Mouse (Mus musculus): Measurements from ENCODE around the gene Bri3bp. TPM values are rescaled to one million over a fixed set of nuclear protein-coding genes. Genes with fewer than 3 reads are reported as not detected.
"Not testable (repeated sequence)": the region's sequence is repeated elsewhere in the genome, so short reads cannot be mapped to it uniquely, and the experiment has no call there.

Gene Bri3bp
- polyA plus RNA-seq (2015; fragmentation: Nextera tagmentation; extraction: Ambion mirVana) = 33.6 and 37.6 TPM in 2 replicates

GRCm38 (mm10) chr5:125441234-125442114, at the start of gene Bri3bp:
TSS of gene Bri3bp (plus strand) at chr5:125441568.
- peak within 1 kb of the TSS; percentile 66 for H3K27ac ChIP-seq
- under 1% methylated on average over 79 of the region's 97 CpGs for WGBS

GRCm38 (mm10) chr5:125391609-125392008, 49.8 kb upstream of the Bri3bp start:
- H3K4me3 ChIP-seq = no peak overlapping the region
- H3K4me2 ChIP-seq = no peak overlapping the region
- H3K9me3 ChIP-seq (replicated peaks) = no peaks in the 10 kb centered on the region
- ATAC-seq = no peak
- H3K36me3 ChIP-seq (ENCODE audit: poor library complexity, severe bottlenecking) = 0 out of 2 replicates have a peak, but pooled peaks cover 4% of the 10 kb centered on the region
- H3K4me1 ChIP-seq = peaks cover 41% of the 10 kb centered on the region
- no peaks in the 10 kb centered on the region for H3K27me3 ChIP-seq
- H3K9ac ChIP-seq = no peak overlapping the region
- 90% methylated on average over 5 of the region's 5 CpGs for WGBS
- no peak overlapping the region; the same call in 1 of the 2 replicates for H3K27ac ChIP-seq

More at GRCm38 (mm10) chr5:125441234-125442114, at the start of gene Bri3bp:
- H3K27me3 ChIP-seq = no peaks in the 10 kb centered on the region
- no peaks in the 10 kb centered on the region for H3K9me3 ChIP-seq (replicated peaks)
- H3K36me3 ChIP-seq (ENCODE audit: poor library complexity, severe bottlenecking) = no peaks in the 10 kb centered on the region
- peak within 1 kb of the TSS; percentile 88 for H3K4me3 ChIP-seq
- peak within 1 kb of the TSS; percentile 85 for H3K4me2 ChIP-seq
- ATAC-seq = peak; percentile 92
- peaks cover 22% of the 10 kb centered on the region for H3K4me1 ChIP-seq
- H3K9ac ChIP-seq = peak within 1 kb of the TSS; percentile 86

- H3K4me2 ChIP-seq; H3K27me3 ChIP-seq; H3K4me3 ChIP-seq; ATAC-seq; H3K36me3 ChIP-seq (ENCODE audit: poor library complexity, severe bottlenecking); H3K9me3 ChIP-seq (replicated peaks); H3K9ac ChIP-seq: not testable (repeated sequence)
- Histone ChIP-seq H3K4me1 (peaks cover 41% of the 10 kb centered on the region), H3K27ac (peak overlapping the region; percentile 100)
- WGBS = 100% methylated on average over 4 of the region's 4 CpGs
Observed at GRCm38 (mm10) chr5:125392176-125392575, 49.2 kb upstream of the Bri3bp start.

- peak; percentile 1; the same call in 1 of the 2 replicates for ATAC-seq
- 0 out of 2 replicates have a peak, but pooled peaks cover 4% of the 10 kb centered on the region for H3K36me3 ChIP-seq (ENCODE audit: poor library complexity, severe bottlenecking)
- peaks cover 41% of the 10 kb centered on the region for H3K4me1 ChIP-seq
- 23% methylated on average over 1 of the region's 1 CpGs for WGBS
- H3K9ac ChIP-seq = peak overlapping the region; percentile 45
- H3K4me3 ChIP-seq = peak overlapping the region; percentile 34; the same call in 1 of the 2 replicates
- H3K4me2 ChIP-seq = peak overlapping the region; percentile 67
- no peaks in the 10 kb centered on the region for H3K9me3 ChIP-seq (replicated peaks)
- H3K27ac ChIP-seq = peak overlapping the region; percentile 100
- no peaks in the 10 kb centered on the region for H3K27me3 ChIP-seq
Observed at GRCm38 (mm10) chr5:125392618-125392976, 48.8 kb upstream of the Bri3bp start.

GRCm38 (mm10) chr5:125392977-125393621, 48.3 kb upstream of the Bri3bp start:
- Histone ChIP-seq H3K4me3 (peak overlapping the region; percentile 34), H3K9ac (peak overlapping the region; percentile 66), H3K27me3 (no peaks in the 10 kb centered on the region), H3K4me2 (peak overlapping the region; percentile 67), H3K27ac (peak overlapping the region; percentile 100), H3K4me1 (peaks cover 40% of the 10 kb centered on the region), H3K9me3 (replicated peaks) (no peaks in the 10 kb centered on the region), H3K36me3 (ENCODE audit: poor library complexity, severe bottlenecking) (0 out of 2 replicates have a peak, but pooled peaks cover 4% of the 10 kb centered on the region)
- WGBS = under 1% methylated on average over 20 of the region's 20 CpGs
- peak; percentile 92 for ATAC-seq

- peak; percentile 78 for ATAC-seq
- peak overlapping the region; percentile 100 for H3K27ac ChIP-seq
- 5% methylated on average over 20 of the region's 25 CpGs for WGBS
- H3K4me2 ChIP-seq = peak overlapping the region; percentile 67
- H3K9ac ChIP-seq = peak overlapping the region; percentile 66
- no peaks in the 10 kb centered on the region for H3K27me3 ChIP-seq
- no peaks in the 10 kb centered on the region for H3K9me3 ChIP-seq (replicated peaks)
- no peaks in the 10 kb centered on the region for H3K36me3 ChIP-seq (ENCODE audit: poor library complexity, severe bottlenecking)
- H3K4me3 ChIP-seq = peak overlapping the region; percentile 34
- H3K4me1 ChIP-seq = peaks cover 34% of the 10 kb centered on the region
Observed at GRCm38 (mm10) chr5:125393622-125394603, 47.5 kb upstream of the Bri3bp start.

GRCm38 (mm10) chr5:125395008-125395407, 46.4 kb upstream of the Bri3bp start:
- WGBS = 44% methylated on average over 3 of the region's 3 CpGs
- ATAC-seq = no peak
- H3K27me3 ChIP-seq = no peaks in the 10 kb centered on the region
- peaks cover 33% of the 10 kb centered on the region for H3K4me1 ChIP-seq
- peak overlapping the region; percentile 100 for H3K27ac ChIP-seq
- H3K4me2 ChIP-seq = peak overlapping the region; percentile 67
- H3K9ac ChIP-seq = no peak overlapping the region; the same call in 1 of the 2 replicates
- H3K9me3 ChIP-seq (replicated peaks) = no peaks in the 10 kb centered on the region
- peak overlapping the region; percentile 34 for H3K4me3 ChIP-seq
- no peaks in the 10 kb centered on the region for H3K36me3 ChIP-seq (ENCODE audit: poor library complexity, severe bottlenecking)

- no peak overlapping the region for H3K4me3 ChIP-seq
- no peaks in the 10 kb centered on the region for H3K36me3 ChIP-seq (ENCODE audit: poor library complexity, severe bottlenecking)
- ATAC-seq = no peak
- H3K9me3 ChIP-seq (replicated peaks) = no peaks in the 10 kb centered on the region
- H3K27me3 ChIP-seq = no peaks in the 10 kb centered on the region
- H3K27ac ChIP-seq = no peak overlapping the region
- H3K4me1 ChIP-seq = no peaks in the 10 kb centered on the region
- H3K4me2 ChIP-seq = no peak overlapping the region
- WGBS = 65% methylated on average over 7 of the region's 7 CpGs
- no peak overlapping the region for H3K9ac ChIP-seq
Observed at GRCm38 (mm10) chr5:125400903-125401302, 40.5 kb upstream of the Bri3bp start.

GRCm38 (mm10) chr5:125402476-125402875, 38.9 kb upstream of the Bri3bp start:
- H3K4me2 ChIP-seq = no peak overlapping the region
- no peaks in the 10 kb centered on the region for H3K9me3 ChIP-seq (replicated peaks)
- no peak overlapping the region for H3K27ac ChIP-seq
- no peak for ATAC-seq
- peaks cover 8% of the 10 kb centered on the region for H3K4me1 ChIP-seq
- H3K27me3 ChIP-seq = no peaks in the 10 kb centered on the region
- 55% methylated on average over 10 of the region's 10 CpGs for WGBS
- H3K4me3 ChIP-seq = no peak overlapping the region
- no peaks in the 10 kb centered on the region for H3K36me3 ChIP-seq (ENCODE audit: poor library complexity, severe bottlenecking)
- no peak overlapping the region for H3K9ac ChIP-seq

- Histone ChIP-seq H3K4me3 (no peak overlapping the region), H3K4me1 (peaks cover 9% of the 10 kb centered on the region), H3K36me3 (ENCODE audit: poor library complexity, severe bottlenecking) (no peaks in the 10 kb centered on the region), H3K9me3 (replicated peaks) (no peaks in the 10 kb centered on the region), H3K27ac (no peak overlapping the region), H3K9ac (no peak overlapping the region), H3K27me3 (no peaks in the 10 kb centered on the region), H3K4me2 (no peak overlapping the region)
- ATAC-seq = no peak
- WGBS = 63% methylated on average over 6 of the region's 6 CpGs
Observed at GRCm38 (mm10) chr5:125402991-125403390, 38.4 kb upstream of the Bri3bp start.
